Mouse (Mus musculus): ENCODE results near the gene Kalrn.

Gene Kalrn

DNA sequence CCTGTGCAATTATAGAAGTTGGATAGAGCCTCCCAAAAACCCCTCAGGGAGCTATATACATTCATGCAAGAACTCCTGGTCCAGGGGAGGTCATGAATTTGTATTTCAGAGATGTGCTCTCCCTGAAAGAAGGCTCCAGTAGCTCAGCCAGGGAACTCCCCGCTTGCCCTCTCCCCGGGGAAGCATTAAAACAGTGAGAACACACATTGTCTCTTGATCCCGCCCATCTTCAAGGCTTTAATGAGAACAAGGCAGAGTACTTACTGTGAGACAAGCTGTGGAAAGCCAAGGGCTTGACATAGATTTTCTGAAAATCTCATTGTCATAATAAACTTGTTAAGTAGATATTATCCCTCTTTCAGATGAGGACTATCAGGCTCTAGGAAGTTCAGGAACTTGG, 155.4 kb downstream of the Kalrn start:
- DNase-seq, result no peak

- no peak for DNase-seq
These were observed 155.9 kb downstream of the Kalrn start for GRCm38 (mm10) chr16:34417383-34417782.

DNA sequence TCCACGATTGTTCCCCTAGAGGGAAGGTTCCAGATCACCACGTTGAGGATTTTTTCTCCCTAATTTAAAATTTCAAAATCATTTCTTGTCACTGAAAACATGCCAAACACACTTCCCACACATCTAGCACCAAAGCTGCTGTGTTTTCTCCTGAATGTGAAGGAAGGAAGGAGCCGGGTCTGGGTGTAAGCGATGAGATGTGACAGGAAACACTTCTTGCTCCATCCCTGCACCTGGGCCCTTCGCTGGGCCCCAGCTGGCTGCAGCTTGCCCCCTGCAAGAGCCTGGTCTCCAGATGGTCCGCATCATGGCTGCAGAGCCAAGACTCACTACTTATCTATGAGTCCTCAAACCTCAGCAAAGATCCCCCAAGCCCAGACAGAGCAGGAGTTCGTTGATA, 158.8 kb downstream of the Kalrn start:
- peak; percentile 62 for DNase-seq

DNA sequence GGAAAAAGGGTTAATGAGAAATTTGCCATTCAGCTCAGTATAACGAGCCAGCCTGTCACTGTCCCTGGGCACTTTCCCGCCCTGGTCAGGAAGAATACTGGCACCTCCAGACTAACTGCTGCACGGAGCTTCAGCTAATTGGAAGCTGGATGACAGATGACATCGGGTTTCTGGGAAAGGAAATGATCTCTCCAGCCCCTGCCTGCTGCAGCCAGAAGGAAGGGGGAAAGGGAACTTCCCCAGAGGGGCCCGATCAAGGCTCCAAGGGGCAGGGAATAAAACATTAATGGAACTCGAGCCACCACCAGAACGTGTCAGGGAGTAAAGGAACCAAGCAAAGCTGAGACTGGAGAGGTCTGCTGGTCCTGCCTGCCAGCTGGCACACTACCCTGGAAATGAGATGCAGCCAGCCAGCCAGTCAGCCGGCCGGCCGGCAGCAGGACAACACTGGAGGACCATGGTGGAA, 159.4 kb downstream of the Kalrn start:
- DNase-seq, result no peak

GRCm38 (mm10) chr16:34407036-34407435, 166.3 kb downstream of the Kalrn start:
- DNase-seq, result no peak

GRCm38 (mm10) chr16:34405094-34405493, 168.2 kb downstream of the Kalrn start:
- DNase-seq, result no peak

DNA sequence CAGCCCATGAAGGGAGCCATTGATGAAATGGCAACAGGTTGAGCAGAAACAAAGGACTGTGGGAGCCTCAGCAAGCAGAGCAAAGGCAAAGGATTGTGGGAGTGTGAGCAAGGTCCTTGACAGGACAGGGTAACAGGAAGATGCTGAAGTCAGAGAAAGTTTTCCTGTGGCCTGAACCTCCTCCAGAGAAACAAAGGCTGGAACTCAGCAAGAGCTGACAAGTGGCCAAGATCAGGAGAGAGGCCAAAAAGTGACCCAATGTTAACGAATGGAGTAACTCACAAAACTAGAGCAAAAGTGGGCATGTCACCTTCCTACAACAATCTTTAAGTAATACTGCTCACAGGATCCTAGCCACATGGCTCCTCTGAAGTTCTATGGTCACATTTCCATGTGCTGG, 172.1 kb downstream of the Kalrn start:
- no peak for DNase-seq

DNA sequence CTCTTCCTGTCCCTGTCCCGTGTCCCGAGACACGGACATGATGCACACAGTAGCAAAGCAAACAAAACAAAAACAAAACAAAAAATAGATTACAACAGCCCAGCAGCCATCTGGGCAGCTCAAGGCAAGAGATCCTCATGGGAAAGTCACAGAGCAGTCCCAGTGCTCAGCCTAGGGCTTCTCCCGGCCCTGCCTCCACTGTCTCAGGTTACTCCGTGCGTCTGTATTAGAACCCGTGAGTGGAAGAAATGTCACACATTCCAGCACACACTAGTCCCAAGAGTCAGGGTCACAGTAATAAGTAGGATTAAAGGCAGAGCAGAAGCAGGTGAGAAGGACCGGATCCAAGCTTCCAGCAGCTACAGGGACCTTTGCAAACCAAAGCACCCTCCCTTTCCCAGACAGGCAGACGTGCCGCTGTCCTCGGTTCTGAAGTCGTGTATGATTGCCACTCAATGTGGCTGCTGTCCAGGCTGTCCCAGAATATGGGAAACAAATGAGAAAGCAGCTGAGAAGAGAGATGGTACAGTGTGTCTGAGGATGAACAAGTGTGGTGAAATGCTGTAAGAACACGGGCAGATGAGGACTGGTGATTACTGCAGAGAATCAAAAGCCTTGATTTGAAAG, 173.1 kb downstream of the Kalrn start:
- no peak for DNase-seq

DNA sequence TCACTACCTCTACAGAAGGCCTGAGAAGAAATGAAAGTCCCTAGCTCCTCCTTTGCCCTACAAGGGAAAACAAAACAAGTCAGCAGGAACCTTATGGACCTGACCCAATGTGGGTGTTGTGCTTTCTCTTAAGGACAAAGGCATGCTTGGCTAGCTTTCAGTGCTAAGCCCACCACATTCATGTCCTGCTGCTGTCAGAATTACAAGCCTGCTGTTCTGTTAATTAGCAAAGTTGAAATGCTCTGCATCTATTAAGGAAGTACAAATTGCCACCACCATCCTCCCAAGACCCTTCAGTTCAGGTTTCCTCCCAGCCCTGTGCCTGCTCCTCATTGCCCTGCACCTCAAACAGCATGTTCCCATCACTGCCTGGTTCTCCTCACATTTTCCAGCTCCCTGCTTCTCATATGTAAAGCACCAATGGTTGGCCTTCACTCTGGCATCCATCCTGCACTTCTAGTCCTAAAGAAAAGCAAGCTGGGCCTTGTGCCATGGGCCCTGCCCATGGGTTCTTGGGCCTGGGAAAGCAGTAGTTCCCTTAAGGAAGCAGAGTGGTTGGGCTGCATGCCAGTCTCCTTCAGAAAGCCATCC, 178.0 kb downstream of the Kalrn start:
- peak; percentile 47 for DNase-seq

DNA sequence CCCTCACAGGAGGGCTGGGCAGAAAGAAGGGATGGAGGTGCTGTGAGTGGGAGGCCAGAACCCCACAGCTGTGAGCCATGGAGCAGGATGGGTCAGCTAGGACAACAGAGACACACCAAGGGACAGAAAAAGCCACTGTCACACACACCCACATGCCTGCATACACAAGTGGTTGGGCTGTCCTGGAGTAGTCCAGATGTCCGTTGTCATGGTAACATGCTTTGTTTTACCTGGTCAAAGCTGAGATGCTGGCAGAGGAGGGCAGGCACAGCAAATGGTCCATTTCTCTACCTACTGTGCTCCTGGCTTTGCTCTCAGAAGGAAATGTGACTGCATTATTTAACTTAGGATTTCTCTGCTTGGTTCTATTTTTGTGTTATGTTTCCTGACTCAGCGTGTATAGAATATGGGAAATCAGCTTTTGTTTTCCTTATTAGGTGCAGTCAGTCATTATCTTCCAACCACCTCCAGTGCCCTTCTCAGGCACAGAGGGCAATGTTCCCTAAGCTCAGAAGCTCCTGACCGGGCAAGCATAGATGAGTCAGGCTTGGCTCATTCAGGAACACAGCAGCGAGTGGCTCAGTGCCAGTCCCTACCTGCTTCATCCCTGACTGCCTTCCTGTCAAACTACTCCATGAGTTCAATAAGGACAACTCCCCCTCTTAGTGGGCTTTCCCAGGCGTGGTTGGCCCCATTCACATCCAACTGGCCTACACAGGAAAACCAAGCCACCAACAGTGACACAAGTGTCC, 183.6 kb downstream of the Kalrn start:
- DNase-seq, result no peak

GRCm38 (mm10) chr16:34388871-34389270, 184.5 kb downstream of the Kalrn start:
- DNase-seq, result peak; percentile 61

DNA sequence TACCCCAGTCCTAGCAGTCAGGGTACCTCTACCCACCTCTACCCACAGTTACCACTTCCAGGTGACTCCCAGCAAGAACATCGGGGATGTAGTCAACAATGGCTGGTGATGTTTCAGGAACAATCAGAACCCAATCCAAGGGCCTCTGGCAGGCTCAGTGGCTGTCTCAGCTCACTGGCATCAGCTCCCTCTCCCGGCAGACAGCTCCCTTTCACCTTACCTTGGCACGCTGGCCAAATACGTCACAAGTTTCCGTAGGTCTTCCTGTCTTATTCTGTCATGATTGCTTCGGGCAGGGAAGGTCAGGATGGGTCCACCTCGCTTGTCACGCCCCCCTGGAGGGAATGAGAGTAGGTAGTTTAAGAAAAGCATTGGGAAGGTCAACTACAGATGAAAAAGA, 188.3 kb downstream of the Kalrn start:
- DNase-seq, result no peak

- no peak for DNase-seq
These were observed 190.3 kb downstream of the Kalrn start for GRCm38 (mm10) chr16:34382992-34383391.

GRCm38 (mm10) chr16:34376166-34376857, 197.0 kb downstream of the Kalrn start:
- DNase-seq, result no peak

DNA sequence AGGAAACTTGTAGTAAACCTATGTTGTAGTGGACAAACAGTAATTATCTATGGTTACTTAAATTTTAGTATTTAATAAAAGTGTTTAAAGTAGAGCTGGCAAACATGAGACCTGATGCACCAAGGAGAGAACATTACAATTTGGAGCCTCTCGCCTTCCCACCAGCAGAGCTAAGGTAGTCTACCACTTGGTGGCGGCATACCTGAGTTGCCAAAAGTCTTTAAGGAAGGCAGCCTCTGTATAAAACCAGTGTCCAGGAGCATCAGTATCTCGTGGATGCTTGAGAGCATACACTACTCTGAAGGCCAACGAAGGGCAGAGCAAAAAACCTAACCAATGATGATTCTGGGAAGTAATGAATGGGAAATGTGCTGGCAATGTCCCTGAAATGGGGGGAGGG, 199.8 kb downstream of the Kalrn start:
- no peak for DNase-seq

- peak; percentile 36 for DNase-seq
These were observed 201.1 kb downstream of the Kalrn start for GRCm38 (mm10) chr16:34372103-34372741.

- DNase-seq, result no peak
These were observed 214.1 kb downstream of the Kalrn start for GRCm38 (mm10) chr16:34359206-34359605.

- no peak for DNase-seq
These were observed 217.8 kb downstream of the Kalrn start for GRCm38 (mm10) chr16:34355547-34355946.

DNA sequence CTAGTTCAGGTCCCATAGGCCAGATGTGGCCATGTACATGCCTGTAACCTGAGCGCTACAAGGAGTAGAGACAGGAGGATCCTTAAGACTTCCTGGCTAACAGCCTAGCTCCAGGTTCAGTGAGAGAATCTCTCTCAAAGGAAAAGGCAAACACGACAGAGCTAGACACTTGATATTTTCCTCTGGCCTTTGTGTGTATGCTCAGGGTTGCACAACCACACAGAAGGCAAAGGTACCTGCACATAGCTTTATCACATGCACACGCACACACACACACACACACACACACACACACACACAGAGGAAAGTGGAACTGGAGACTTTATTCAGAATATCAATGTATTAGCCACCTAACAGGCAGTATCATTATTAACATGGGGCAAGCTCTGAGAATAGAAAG, 219.3 kb downstream of the Kalrn start:
- no peak for DNase-seq

DNA sequence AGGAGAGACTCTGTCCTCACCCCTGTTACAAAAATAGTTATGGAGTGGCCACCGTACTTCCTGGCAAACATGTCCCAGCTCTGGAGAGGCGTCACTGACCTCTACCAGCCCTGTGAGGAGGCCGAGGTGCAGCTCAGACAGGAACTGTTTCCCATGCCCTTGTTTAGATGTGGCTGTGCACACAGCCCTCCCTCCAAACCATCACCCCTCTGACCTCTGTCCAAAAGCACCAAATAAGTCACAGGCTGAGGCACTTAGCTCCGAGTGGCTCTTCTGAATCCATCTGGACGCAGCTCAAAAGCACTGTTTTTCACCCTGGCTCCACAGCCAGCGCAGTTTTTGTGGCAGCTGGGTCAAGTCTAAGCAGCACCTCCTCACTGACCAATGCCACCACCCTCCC, 220.6 kb downstream of the Kalrn start:
- no peak for DNase-seq

- no peak for DNase-seq
These were observed 221.7 kb downstream of the Kalrn start for GRCm38 (mm10) chr16:34351575-34352150.

DNA sequence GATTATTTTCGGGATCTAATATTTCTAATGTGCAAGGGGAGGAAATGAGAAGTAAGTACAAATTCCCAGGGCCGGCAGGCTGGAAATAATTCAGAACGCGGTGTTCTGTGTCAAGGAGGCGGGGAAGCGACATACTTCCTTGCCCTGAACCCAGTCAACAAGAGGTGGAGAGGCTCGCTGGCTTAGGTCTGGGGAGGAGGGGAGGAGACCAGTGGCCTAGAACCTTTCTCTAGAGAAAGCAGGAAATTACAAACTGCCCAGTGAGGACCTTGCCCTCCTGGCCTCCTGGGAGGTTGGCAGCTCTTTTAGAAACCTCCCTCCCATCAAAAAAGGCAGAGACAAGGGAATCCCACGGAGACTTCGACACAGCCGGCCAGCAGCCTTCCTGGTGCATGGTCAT, 225.8 kb downstream of the Kalrn start:
- DNase-seq, result no peak

Measured in right cerebral cortex, postnatal 25 days (tissue).